Mouse (Mus musculus) liver, embryonic 12.5 days (tissue): Measurements from ENCODE around the gene Gspt1. TPM values are rescaled to one million over a fixed set of nuclear protein-coding genes. Genes with fewer than 3 reads are reported as not detected.

Experiments
- ATAC-seq: fragments of 200-750 bp; cut with Nextera tagmentation; 2 replicates; pipeline ENCODE4 v1.8.0; 2017; ENCODE audit warnings: moderate number of reproducible peaks, mild to moderate bottlenecking, moderate library complexity
- H3K27ac ChIP-seq: fragments of 300-500 bp; sonication (generic); 2 replicates; pipeline ENCODE4 v1.5.1; 2016; ENCODE audit warnings: mild to moderate bottlenecking
- H3K27me3 ChIP-seq: fragments of 300-500 bp; sonication (generic); replicated peaks from 2 replicates; pipeline ENCODE4 v1.6.1; 2016; ENCODE audit warnings: mild to moderate bottlenecking, moderate library complexity
- H3K36me3 ChIP-seq: fragments of 300-500 bp; sonication (generic); 2 replicates; pipeline ENCODE4 v1.6.1; 2016; ENCODE audit warnings: mild to moderate bottlenecking, moderate library complexity
- H3K4me1 ChIP-seq: fragments of 300-500 bp; sonication (generic); 2 replicates; pipeline ENCODE4 v1.6.1; 2016
- H3K4me2 ChIP-seq: fragments of 300-500 bp; sonication (generic); 2 replicates; pipeline ENCODE4 v1.6.1; 2016; ENCODE audit warnings: mild to moderate bottlenecking, moderate library complexity
- H3K4me3 ChIP-seq: fragments of 300-500 bp; sonication (generic); 2 replicates; pipeline ENCODE4 v1.5.1; 2016; ENCODE audit warnings: mild to moderate bottlenecking, moderate library complexity
- H3K9ac ChIP-seq: fragments of 300-500 bp; sonication (generic); 2 replicates; pipeline ENCODE4 v1.6.1; 2016; ENCODE audit warnings: mild to moderate bottlenecking, moderate library complexity
- H3K9me3 ChIP-seq: fragments of 300-500 bp; sonication (generic); replicated peaks from 2 replicates; pipeline ENCODE4 v1.6.1; 2016; ENCODE audit warnings: mild to moderate bottlenecking, moderate library complexity
- WGBS: fragments of 180-500 bp; shearing (Covaris S2); methylation state at CpG from one replicate; pipeline ENCODE4 v1.1.7; 2016; ENCODE audit not compliant: insufficient replicate concordance; 5-methylcytosine and 5-hydroxymethylcytosine counted together
- microRNA counts: library from miRNA; unstranded; fragments of <30 nt; microRNA quantifications from one replicate; lab custom pipeline; 2017
- microRNA-seq: library from miRNA; unstranded; fragments of <30 nt; microRNA quantifications from one replicate; pipeline ENCODE4, GENCODE M21; 2017
- polyA plus RNA-seq: library from polyadenylated mRNA; unstranded; fragments of >200 nt; fragmentation: Nextera tagmentation; extraction: Ambion mirVana; gene quantifications from 2 replicates; pipeline ENCODE4 v1.2.1, GENCODE M21; 2016

Gspt1 gene
- polyA plus RNA-seq, 1 experiment from 2014 or later: 103 TPM

- H3K4me1 ChIP-seq: peaks cover 51% of the 10 kb centered on the region
- peak overlapping the region; percentile 84 for H3K4me2 ChIP-seq
- H3K27ac ChIP-seq: peak overlapping the region; percentile 92
- 5% methylated on average over 10 of the region's 10 CpGs for WGBS
- peaks cover 3% of the 10 kb centered on the region; the same call in 1 of the 2 replicates for H3K36me3 ChIP-seq
- H3K4me3 ChIP-seq: peak overlapping the region; percentile 87
- H3K9me3 ChIP-seq: no peaks in the 10 kb centered on the region
- peak overlapping the region; percentile 89 for H3K9ac ChIP-seq
- no peaks in the 10 kb centered on the region for H3K27me3 ChIP-seq
- no peak for ATAC-seq
These were observed 79.4 kb downstream of the Gspt1 start for GRCm38 (mm10) chr16:11174671-11175081.

GRCm38 (mm10) chr16:11171679-11172078 is 82.4 kb downstream of the Gspt1 start:
- no peak overlapping the region for H3K27ac ChIP-seq
- H3K36me3 ChIP-seq: peaks cover 3% of the 10 kb centered on the region; the same call in 1 of the 2 replicates
- no peak overlapping the region for H3K4me3 ChIP-seq
- WGBS: 78% methylated on average over 6 of the region's 6 CpGs
- no peaks in the 10 kb centered on the region for H3K9me3 ChIP-seq
- ATAC-seq: no peak
- peaks cover 40% of the 10 kb centered on the region for H3K4me1 ChIP-seq
- H3K9ac ChIP-seq: no peak overlapping the region
- no peaks in the 10 kb centered on the region for H3K27me3 ChIP-seq
- no peak overlapping the region for H3K4me2 ChIP-seq

MicroRNA genes within 50 kb of the gene (microRNA counts, 519-probe panel; counts per million panel counts)
- 582 counts per million, percentile 70 among the panel's probes with 10 or more counts for microRNA mmu-miR-1945 (lab: Ali Mortazavi, UCI)

Small RNA genes lying within 50 kb of the gene (microRNA-seq; reads per million reads assigned to microRNA genes)
- 6.0 reads per million, percentile 11 among the genes with 10 or more reads in this experiment for gene Mir1945

Other genes starting within 250 kb of the Gspt1 start
- gene Snn, start 193.4 kb downstream of the Gspt1 start, polyA plus RNA-seq: 4.9 and 6.0 TPM in 2 replicates
- 31.7 and 34.8 TPM in 2 replicates for gene Litaf, start 188.2 kb downstream of the Gspt1 start, polyA plus RNA-seq
- 24.7 and 25.3 TPM in 2 replicates for gene Txndc11, start 119.7 kb downstream of the Gspt1 start, polyA plus RNA-seq
- 52.5 and 55.0 TPM in 2 replicates for gene Zc3h7a, start 77.9 kb downstream of the Gspt1 start, polyA plus RNA-seq
- 207 TPM in 2 replicates for gene Rsl1d1, start 51.0 kb downstream of the Gspt1 start, polyA plus RNA-seq
- gene Tnfrsf17, start 59.5 kb upstream of the Gspt1 start, polyA plus RNA-seq: not detected in 2 replicates
- gene Snx29, start 68.6 kb upstream of the Gspt1 start, polyA plus RNA-seq: 4.6 and 4.9 TPM in 2 replicates